Mouse (Mus musculus): Measurements from ENCODE around the gene Htr1b.

The Htr1b gene

GRCm38 (mm10) chr9:81633437-81633973 is at the start of gene Htr1b:
Gene Htr1b (minus strand): TSS chr9:81633828.
- DNase-seq, result peak; percentile 37

DNA sequence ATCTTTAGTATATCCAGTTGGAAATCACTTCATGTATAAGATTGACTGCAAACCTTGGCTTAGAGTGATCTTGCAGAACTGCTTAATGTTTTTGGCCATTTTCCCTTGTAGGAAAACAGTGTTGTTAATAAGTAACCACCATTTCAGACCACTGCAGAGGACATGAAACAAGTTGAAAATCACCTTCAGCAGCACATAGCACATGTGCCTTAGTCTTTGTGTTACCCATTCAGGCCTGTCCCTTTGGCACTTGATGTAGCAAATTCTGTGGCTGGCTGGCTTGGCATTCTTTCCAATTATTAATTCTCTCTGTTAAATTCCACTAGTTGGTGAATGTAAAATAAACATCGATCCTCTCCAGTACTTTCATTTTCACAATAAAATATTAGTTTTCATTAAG is 43.1 kb upstream of the Htr1b start:
- DNase-seq, result peak; percentile 55

DNA sequence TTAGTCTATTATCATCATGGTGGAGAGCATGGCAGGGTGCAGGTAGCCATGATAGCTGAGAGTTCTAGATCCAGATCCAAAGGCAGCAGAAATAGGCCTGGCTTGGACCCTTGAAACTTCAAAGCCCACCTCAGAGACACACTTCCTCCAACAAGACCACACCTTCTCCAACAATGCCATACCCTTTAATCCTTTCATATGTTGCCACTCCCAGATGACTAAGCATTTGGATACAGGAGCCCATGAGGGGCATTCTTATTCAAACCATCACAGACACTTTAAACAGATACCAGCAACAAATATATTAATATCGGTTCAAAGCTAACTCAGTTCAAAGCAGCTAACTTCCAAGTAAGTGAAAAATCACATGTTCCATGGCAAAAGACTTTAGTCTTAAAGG is 3.9 kb upstream of the Htr1b start:
- DNase-seq, result no peak

- DNase-seq, result peak; percentile 22
These were observed 1.5 kb upstream of the Htr1b start for GRCm38 (mm10) chr9:81635109-81635508.

GRCm38 (mm10) chr9:81634163-81634562 is 535 bp upstream of the Htr1b start:
- no peak for DNase-seq

DNA sequence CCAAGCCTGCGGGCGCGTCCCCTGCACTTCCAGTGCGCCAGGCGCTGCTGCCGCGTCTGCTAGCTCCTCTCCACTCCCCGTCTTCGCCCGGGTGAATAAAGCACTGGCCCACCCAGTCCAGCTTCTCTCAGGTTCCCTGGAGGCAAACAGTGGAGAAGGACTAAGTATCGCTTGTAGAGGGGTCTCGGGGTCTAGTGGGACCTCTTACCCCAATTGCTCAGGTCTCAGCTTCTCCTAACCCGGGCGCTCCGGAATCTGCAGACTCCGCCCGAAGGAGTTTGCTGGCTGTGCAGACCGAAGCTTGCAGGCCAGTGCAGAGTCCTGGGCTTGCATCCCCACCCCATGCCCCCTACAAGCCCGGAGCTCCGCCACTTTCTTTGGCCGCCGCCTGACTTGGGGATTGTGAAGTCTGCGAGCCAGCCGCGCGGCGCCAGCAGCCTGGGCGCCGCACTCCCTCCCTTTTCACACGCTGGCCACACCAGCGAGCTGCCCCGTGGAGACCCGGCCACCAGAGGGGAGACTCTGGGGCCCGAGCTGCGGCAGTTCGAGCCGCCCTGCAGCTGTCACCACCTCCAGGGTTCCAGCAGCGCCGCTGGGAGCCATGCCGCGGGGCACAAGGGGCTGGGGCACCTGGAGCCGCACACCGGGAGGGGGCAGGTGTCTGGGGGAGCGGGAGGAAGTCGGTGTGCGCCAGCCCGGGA is 742 bp downstream of the Htr1b start:
- DNase-seq, result no peak

DNA sequence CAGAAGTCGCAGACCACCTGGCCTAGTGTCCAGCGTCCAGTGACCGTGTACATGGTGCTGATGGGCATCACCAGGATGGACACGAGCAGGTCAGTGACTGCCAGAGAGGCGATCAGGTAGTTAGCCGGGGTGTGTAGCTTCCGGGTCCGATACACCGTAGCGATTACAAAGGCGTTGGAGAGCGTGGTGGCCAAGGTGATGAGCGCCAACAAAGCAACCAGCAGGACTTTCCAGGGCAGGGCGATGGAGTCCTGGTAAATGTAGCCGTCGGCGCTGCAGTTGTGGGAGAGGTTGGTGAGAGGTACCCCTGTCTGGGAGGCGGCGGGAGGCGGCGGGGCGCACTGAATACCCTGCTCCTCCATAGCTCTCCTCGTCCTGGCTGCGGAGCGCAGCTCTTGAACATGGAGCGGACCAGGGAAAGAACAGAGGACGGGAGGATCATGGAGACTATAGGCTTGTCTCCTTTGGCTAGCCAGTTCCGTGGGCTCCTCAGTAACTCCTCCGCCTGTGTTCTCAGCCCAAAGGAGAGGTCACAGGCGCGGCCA is 1.4 kb downstream of the Htr1b start:
- DNase-seq, result no peak

DNA sequence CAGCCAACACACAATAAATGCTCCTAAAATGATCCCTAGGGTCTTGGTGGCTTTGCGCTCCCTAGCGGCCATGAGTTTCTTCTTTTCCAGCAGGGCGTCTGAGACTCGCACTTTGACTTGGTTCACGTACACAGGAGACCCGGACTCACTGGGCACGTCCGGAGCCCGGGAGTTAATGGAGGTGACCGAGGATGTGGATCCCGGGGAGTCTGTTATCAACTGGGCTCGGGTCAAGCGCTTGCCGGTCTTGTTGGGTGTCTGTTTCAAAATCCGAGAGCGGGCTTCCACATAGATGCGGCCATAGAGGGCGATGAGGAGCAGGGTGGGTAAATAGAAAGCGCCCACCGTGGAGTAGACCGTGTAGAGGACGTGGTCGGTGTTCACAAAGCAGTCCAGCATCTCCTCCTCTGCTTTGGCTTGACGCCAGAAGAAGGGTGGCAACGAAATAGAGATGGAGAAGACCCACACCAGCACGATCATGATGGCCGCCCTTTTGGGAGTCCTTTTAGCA is 2.0 kb downstream of the Htr1b start:
- DNase-seq, result no peak

GRCm38 (mm10) chr9:81626899-81627606 is 6.6 kb downstream of the Htr1b start:
- peak; percentile 44 for DNase-seq

GRCm38 (mm10) chr9:81625898-81626297 is 7.7 kb downstream of the Htr1b start:
- no peak for DNase-seq

DNA sequence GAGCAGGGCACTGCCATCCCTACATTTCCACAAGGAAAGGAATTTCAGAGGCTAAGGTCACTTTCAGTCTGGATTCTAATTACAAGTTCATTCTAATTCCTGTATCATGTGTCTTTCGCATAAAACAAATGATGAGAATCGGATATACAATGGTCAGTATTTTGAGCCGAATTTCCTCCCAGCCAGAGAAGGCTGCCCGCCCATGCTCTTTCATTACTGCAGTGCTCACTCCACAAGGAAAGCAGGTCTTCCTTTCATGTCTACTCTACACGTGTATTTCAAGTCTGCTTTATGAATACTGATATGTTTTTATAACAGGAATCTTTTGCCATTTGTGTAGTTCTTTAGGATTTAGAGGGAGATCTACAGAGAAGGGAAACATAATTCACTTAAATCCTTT is 10.8 kb downstream of the Htr1b start:
- DNase-seq, result no peak

GRCm38 (mm10) chr9:81611022-81611421 is 22.6 kb downstream of the Htr1b start:
- DNase-seq, result no peak

Measured in kidney, adult 11 months (tissue).